Mouse (Mus musculus) liver (tissue): ENCODE measurements around the gene Lrp4.

Experiments
- DNase-seq: peaks from one replicate; pipeline ENCODE4 v3.0.0-alpha.2; 2020; ENCODE audit warnings: mixed read lengths

Lrp4 gene

DNA sequence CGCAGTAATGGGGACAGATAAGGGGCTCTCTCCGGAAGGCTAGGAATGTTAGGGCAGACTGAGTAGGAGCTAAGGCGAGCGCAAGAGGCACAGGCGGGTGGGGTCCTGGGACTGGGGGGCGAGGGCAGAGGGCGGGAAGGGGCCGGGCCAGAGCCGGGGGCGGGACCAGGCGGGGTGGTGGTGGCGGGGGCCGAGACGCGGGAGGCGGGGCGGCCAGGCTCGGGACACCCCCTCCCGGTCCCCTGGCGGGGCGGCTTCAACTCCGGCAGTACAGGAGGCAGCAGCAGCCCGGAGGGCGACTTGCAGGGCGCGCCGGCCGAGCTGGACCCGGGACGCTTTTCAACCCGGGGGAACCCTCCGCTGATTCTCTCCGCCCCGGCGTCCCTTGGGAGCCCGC, at the start of gene Lrp4:
Gene Lrp4 (plus strand): TSS at position 253 of the 397 bp plus-strand sequence.
- DNase-seq, result peak; percentile 74

DNA sequence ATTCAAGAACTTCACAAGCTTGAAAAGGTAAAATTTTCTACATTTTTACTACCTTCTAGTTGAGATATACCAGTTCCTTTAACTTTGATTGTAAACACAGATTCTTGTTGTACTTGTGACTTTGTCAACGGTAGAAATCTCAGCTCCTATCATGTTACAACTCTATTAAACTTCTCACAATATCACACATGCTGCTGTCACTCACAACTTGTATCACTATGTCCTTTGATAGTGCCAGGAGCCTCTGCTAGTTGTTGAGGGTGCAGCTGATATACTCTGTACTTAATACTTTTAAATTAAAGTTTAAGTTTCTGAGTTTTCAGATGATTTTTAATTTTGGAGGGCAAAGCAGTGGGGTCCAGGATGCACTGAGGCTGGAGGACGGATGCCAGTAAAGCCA, 49.3 kb upstream of the Lrp4 start:
- no peak for DNase-seq

DNA sequence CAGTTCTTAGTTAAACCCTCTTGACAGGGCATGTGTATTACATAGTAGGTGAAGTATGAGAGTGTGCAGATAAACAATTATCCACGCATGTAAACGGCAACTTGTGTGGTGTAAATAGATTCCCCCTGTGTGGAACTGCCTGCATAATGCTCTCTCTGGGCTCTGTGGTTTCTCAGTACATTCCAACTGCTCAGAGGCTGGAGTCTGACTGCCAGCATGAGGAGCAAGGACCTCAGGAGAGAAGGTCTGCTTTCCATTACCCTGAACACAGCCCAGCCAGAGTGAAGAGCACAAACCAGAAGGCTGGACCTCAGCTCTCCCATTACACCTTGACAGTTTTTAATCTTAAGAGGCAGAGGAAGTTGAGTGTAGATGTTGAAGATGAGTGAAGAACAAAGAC, 45.8 kb upstream of the Lrp4 start:
- no peak for DNase-seq

DNA sequence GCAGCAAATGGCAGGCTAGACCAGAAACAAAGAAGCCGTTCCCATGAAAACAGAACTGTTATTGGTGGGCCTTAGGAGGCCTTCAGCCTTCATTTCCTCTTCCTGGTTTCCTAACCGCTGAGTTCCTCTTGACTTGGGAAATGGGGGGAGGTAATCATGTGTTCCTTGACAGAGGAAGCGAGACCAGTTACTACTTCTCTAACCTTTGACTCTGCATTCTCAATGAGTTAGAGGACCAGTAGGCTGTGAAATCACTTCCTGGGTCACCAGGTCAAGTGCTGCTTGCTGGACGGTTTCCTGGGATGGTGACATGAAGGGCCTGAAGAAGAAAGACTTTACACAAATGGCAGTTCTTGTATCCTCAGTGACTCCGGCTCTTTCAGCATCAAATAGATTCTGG, 45.0 kb upstream of the Lrp4 start:
- no peak for DNase-seq

DNA sequence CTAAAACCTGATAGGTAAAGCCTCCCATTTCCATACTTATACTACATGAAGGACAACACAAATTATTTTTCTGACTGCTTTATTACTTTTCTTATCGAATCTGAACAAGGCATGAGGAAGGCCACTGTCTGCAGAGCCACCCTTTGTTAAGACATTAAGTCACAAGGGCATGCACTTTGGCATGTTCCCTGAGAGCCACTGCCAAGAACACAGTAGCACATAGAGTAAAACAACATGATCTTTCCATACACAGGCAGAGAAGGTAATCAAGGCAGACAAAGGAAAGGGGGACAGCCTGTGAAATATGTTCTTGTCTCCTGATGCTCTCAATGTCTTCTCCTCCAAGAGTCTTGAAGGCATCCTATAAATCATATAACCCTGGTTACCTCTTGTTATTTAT, 43.5 kb upstream of the Lrp4 start:
- DNase-seq, result no peak

DNA sequence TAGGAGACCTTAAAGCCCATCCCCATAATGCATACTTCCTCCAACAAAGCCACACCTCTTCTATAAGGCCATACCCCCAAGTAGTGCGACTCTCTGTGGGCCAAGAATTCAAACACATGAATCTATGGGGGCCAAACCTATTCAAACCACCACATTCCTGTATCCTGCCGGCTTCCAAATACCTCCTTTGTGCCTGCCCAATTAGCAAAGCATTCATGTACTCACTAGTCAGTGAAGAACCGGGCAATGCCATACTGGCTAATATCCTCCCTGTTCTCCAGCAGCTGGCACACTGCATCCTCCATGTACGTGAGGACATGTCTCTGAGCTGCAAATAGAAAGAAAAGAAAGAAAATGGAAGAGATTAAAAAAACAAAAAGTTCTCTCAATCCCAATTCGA, 35.7 kb upstream of the Lrp4 start:
- no peak for DNase-seq

DNA sequence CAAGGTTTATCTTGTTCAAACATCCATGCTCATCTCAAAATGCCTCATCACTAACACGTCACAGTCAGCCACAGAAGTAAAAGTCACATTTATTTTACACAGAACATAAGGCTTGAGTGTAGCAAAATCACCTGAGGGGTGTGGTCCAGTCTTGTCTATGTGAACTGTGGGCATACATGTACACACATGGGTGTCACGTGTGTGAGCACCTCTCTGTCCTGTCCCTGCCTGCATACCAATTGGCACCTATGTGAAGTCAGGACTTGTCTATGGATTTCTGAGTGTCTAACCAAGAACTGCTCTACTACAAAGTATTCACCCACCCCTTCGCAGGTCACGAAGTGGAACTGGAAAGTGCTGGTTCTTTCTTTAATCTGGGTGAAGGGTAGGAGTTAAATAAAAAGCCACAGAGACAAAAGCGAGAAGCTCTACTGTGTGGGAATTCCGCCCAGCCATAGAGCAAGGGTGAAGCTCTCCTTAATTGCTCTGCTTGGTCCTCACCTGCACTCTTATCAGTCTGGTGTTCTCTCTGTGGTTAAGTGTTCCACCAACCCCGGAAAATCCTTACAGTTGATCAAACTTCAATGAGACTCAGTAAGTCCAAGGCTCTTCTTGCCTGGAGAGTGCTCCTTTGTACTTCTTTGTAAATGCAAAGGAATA, 33.1 kb upstream of the Lrp4 start:
- no peak for DNase-seq

DNA sequence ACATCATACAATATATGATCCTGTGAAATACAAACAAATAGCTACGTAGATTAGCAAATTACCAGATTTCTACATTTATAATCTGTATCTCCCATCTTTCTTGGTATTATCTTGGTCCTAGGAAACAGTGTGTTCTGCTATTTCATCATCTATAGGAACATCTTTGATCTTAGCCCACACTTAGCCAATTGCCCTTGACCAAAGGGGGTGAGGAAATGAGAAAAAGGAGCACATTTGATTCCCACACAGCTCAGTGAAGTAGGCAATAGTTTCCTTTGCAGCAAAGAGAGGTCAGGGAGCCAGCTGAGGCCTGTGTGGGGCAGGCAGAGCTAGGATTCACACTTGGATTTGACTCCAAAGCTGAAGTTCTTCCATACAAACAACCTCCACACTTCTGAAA, 31.0 kb upstream of the Lrp4 start:
- DNase-seq, result no peak

DNA sequence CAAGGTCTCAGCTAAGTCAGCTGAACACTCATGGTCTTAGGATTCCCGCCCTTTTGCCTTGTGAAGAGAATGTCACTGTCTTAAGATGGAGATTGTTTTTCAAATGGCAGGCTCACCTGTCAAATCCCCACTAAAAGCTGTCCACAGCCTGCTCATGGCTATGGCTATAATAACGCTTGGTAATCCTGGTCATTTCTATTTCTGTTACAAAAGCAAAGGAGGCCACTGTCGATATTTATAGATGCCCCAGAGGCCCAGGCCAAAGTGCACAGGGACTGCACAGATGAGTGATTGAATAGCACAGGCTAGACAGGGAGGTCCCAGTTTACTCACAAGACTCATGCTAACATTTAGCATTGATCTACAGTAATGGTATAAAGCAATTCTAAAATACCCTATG, 28.2 kb upstream of the Lrp4 start:
- no peak for DNase-seq

DNA sequence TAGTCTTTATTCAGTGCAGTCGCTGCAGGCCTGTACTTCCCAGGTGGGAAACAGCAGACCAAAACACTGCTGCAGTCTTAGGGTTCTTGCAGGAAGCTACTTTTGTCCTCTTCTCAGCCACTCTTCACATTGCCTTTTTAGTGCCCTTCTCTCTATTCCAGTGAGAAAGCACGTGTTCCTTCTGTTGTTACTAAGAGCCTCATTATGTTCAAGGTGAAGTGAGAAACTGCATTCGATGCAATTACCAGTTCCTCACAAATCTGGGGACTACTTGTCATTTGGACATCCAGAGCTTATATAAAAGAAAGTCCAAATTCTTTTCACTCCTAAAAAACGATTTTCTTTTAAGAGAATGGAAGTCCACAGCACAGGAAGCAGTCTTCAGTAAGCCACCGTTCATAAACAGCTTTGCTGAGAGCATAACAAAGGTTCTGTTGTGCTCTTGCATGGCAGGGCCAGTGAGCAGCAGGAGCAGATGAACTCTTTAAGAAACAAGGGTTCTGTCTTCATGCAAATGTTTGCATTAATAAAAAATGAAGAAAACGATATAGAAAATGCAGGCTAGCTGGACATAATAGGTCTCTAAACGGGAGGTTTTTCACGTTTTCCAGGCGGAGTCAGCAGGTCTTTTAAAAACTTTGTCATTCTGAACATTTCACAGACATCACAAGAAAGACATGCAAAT, 27.3 kb upstream of the Lrp4 start:
- DNase-seq, result no peak

DNA sequence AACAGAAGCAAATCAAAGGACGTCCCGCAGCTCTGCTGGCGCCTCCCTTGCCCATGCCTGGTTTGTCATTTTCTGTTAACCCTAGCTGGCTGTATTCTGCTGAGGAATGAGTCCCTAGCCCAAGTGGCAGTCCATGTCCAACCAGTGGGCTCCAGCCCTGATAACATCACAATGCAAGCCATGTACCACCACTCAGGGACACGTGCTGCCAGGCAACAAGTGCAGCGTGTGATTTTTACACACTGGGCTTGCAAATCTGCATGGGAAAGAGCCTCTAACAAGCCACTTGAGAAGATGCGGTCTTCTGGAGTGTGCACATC, 26.8 kb upstream of the Lrp4 start:
- no peak for DNase-seq

DNA sequence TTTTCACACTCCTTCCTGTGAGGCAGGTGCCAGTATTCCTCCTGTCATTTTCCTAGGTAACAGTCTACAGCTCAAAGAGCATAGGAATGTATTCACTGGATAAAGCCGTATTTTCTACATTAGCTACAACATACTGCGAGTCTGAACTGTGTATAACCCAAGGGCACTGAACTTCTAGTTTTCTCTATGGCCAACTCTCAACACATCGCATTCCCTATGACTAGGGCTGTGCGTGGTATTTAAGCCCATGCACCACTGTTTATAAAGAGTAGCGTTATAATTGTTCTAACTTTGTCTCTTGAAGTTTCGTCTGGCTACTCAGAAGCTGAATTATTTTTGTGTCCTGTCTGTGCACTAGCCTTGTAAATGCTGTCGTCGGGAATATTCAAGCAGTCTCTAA, 20.6 kb upstream of the Lrp4 start:
- DNase-seq, result no peak

DNA sequence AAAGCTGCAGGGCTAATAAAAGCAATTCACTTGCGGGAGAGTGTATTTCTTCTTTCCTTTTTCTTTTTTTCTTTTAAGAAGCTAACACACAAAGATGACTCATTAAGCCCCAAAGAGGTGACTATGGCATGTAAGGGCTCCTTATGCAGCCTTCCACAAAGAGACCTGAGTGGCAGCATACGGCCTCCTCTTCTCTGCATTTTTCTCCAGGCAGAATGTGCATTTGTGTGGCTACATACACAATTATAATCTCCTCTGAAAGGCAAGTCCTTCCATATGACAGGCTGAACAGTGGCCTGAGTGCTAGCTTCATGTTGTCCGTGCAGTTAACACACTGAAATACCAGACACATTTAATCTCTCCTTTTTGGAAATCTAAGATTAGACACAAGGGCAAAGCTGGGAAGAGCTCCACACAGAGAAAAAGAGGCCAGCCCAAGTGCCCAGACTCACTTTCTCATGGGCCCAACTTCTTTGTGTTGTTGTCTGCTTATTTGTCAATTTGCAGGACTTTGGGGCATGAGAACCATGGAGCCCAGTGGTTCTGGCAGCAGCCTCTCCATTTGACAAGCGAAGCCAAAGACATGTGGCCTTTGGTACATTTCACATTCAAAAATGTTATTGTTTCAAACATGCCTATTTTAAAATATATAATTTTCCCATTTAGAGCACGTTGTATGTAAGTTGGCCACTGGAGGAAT, 20.0 kb upstream of the Lrp4 start:
- DNase-seq, result no peak

DNA sequence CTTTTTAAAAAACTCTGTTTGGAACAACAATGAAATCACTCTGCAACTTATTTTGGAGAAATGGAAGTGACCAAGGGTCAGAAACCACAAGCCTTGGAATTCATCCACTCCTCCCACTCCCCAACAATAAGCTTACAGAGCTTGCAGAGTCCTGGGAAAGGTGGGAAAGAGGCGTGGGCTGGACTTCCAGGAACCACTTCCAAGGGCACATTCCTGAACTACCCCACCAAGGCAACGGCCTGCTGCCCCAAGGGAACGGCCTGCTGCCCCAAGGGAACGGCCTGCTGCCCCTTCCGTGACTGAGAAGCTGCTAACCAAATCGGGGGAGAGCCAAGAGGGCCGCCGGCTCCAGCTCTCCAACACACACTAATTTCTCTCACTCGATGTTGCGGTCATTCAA, 18.0 kb upstream of the Lrp4 start:
- DNase-seq, result no peak

DNA sequence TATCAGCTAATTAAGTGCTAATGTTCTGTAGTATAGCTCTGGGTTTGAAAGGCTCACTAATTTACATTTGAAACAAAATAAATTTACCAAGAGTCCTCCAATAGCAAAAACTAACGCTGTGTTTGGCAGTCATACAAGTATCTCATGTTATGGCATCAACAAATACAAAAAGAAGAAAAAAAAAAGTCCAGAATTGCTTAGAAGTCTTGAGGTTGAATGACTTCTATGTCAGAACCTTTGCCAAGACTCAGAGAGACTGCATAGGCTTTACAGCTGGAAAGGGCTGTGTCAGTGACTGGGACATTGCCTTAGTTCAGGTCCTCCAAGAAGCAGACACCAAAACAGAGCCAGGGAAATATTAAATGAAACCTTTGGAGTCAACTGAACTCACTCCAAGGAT, 17.4 kb upstream of the Lrp4 start:
- no peak for DNase-seq

DNA sequence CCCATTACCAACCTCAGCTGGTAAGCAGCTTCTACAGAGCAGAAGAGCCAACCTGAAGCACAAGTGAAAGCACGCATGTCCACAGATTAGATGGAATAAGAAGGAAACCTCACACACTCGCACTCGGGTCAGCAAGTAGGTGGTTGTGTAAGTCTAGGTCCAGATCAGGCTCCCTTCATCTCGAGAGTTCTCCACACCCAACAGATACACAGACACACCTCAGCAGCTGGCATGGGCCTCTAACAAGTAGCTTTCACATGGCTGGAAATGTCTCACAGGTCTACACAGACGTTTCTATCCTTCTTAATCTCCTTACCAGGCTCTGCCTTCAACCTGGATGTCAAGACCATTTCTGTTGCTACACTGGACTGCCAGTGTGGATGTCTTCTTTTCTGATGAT, 16.6 kb upstream of the Lrp4 start:
- DNase-seq, result no peak

DNA sequence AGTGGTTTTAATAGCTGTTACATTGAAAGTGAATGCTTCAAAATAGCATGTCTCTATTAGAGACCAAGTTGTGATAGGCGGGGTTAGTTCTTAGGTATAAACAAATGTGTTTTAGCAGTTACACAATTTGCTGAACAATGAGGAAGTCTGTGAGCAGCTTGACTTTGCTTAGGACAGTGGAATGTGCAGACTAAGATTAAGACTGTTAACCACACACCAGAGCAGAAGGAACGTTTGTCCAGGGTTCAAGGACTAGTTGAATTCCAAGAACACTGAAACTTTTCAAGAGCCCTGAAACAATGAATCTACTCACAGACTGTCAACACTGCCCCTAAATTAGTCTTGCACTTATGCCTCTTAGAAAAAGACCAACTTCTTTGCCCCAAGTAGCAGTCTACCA, 15.6 kb upstream of the Lrp4 start:
- no peak for DNase-seq

DNA sequence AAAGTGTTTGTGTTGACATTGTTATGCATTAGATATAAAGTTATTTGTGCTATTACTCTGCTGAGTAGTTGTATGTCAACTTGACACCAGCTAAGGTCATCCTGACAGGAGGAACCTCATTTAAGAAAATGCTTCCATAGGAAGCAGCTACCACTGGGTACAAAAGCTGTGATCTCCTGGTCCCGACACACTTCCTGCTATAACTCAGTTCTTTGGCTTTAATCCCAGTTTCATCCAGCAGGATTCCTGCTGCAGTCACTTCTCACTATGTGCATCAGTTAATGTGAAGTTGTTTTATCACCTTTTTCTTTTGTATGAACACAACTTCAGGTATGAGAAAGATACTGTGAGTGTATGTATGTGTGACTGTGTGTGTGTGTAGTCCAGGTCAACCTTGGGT, 15.1 kb upstream of the Lrp4 start:
- DNase-seq, result no peak

DNA sequence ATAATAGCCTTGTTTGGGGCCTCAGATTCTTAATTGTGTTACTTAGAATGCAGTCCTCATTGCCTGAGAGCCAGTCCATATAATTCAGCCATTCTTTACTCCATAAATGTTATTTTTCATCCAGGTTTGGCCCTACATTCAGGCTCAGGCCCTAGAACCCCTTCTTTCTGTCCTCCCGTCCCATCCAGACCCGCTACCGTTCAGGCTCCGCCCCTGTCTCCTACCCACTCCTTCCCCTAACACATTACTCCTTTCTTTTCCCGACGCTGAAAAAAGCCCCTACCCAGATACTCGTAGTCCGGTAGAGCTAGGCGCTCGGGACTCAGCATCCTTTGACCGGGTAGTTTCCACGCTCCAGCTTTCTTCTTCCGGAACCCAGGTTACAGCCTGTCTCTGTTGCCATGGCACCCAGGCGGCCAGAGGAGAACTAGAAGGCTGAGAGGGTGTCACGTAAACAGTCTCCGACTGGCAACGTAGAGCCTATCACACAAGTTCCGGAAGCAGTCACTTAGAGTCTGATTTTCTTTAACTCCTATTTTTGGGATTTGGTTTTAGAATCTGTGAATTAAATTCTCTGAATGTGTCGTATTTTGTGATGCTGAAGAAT, 12.9 kb upstream of the Lrp4 start, which contains the start of gene 1110051M20Rik:
Gene 1110051M20Rik (minus strand): TSS at position 419 of the 607 bp plus-strand sequence.
- peak; percentile 79 for DNase-seq

DNA sequence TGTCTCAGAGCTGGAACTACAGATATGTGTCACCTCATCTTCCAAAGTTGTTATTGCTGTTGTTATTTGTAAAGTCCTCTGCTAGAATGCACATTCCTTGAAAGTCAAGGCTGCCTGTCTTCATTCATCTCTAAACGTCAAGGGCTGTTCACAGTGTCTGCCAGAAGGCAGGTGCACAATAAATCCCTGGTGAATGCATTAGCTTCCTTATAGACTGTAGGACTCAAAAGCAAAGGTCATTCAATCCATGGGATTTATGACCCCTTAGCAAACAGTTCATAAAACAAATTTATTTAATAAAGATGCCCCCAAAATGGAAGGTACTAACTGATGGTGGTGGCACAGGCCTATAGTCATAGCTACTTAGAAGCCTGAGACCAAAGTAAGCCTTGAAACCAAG, 7.6 kb upstream of the Lrp4 start:
- no peak for DNase-seq

DNA sequence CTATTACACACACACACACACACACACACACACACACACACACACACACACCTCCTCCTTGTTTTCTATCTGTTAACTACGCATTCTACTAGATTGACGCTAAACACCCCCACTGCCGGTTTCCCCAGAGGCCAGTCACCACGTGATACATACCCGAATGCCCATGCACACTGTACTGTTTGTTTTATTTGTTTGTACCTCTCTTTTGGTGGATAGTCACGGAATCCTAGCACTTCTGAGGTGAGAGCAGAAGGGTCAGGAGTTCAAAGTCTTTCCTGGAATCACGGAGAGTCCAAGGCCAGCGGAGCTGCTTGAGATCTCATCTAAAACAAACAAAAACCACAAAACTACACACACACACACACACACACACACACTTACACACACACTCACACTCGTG, 7.0 kb upstream of the Lrp4 start:
- no peak for DNase-seq

DNA sequence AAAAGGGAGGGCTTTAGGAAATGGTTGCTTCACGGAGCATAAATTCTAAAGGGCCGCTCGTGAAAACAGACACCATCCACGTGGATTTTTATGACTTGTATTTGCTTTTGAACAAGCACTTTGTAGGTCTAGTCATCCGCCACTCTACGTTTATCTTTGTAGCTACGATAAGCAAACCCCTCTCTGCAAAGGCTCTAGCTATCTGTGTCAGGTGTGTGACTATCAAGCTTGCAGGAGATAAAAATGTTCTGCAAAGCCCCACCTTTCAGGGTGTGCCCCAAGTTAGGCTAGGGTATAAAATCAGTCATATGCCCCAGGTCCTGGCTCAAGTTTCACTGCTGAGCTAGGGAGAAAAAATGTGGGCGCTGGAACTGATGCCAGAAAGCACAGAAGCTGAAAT, 4.7 kb upstream of the Lrp4 start:
- DNase-seq, result no peak

DNA sequence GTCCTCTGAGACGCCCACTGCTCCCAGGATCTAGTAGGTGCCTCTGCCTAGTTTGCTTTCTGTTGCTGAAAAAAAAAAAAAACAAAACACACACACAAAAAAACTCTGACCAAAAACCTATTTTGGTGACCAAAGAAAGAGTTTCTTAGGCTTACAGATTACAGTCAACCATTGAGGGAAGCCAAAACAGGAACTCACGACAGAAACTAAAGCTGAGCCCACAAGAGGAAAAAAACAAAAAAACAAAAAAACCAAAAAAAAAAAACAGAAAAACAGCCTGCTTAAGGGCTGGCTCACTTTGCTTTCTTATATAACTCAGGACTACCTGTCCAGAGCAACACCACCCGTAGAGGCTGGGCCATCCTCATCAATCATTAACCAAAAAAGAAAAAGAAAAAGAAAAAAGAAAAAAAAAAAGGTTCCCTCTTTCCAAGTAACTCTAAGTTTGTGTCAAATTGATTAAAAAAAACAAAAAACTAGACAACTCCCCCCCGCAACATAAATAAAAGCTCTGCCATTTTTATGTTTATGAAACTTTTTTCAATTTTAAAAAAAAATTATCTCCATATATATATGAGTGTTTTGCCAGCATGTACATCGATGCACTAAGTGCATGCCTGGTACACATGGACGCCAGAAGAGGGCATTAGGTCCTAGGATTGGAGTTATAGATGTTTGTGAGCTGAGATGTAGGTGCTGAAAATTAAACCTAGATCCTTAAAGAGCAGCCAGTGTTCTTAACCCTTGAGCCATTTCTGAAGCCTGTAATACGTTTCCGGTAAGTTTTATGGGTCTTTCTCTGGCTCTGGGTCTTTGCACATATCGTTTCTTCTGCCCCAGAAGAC, 3.9 kb upstream of the Lrp4 start:
- DNase-seq, result no peak
